Mouse (Mus musculus): Measurements from ENCODE around the gene Bnip1.

Gene Bnip1

DNA sequence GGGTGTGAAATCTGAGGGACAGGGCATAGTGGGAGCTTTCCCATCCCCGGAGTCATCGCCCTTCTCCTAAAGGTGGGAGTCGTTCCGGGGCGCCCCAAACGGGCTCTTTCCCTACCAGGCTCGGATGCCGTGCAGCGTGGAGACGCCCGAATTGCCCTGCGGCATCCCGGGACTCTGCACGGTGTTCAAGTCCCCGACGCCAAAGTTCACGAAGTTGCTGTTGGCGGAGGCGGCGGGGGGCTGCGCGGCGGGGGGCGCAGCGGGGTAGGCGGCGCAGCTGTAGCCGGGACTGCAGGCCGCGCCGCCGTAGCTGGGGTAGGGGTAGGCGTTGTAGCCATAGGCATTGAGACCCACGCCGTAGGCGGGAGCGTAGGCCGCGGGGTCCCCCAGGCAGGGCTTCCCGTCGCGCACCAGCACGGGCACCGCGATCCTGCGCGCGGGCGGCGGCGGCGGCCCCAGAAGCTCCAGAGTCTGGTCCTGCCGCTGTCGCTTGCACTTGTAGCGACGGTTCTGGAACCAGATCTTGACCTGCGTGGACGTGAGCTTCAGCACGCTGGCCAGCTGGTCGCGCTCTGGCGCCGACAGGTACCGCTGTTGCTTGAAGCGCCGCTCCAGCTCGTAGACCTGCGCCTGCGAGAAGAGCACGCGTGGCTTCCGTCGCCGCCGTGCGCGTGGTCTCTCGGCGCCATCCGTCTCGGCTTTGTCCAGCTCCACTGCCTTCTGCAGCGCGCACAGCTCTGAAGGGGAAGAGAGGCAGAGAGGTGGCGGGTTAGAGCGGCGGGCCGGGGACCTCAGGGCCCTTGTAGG is 58.2 kb downstream of the Bnip1 start:
- intact Hi-C loops (cut with DNase I), result no loop called here

DNA sequence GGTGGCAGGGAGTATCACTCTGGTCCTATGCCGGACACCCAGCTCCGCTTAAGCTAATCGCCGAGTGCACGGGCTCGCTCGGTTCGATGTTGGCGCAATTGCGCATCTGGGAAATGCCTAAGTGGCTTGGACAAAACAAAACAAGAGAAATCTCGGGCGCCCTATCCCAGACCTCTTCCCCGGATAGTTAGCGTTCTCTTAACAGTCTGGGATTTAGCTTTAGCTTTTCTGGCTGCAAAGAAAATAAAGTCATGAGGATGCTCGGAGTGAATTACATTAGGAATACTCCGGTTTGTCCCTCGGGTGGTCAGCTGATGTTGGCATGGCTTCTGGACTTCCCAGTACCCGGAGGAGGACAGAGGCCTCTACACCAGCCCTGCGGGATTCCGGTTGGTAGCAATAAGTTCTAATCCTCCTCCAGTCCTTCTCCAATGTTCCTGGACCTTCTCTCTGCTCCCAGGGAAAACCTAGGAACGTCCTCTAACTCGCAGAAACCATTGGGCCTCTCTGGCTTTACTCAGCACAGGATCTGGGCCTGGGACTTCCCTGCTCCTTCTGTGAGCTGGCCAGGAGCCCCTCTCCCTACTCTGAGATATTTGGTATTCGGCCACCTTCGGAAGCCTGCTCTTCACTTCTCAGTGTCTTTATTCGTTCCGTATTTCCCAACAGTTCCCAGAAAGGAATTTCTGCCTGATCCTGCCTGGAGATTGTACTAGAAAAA is 59.0 kb downstream of the Bnip1 start:
- intact Hi-C loops (cut with DNase I), result no loop called here

- intact Hi-C loops (cut with DNase I), result no loop called here
These were observed 59.5 kb downstream of the Bnip1 start for GRCm38 (mm10) chr17:26840439-26840780.

GRCm38 (mm10) chr17:26840922-26841731 is 60.3 kb downstream of the Bnip1 start:
- intact Hi-C loops (cut with DNase I), result no loop called here

DNA sequence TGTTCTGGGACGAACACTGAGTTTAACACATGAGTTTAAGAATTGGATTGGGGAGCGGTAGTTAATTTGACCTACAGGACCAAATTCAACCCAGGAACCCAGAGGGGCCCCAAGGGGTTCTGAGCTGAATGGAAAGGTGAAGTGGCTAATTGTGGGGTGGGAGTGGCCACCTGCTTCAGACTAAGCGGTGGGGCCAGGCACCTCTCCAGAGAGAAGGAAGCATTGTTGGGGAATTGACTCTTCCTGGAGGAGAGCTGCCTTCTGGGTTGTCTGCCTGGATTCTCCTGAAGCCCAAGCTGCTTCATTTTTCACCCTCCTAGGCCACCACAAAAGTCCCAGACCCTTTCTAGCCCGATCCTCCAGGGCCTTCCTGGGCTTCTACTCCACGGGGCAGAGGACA is 61.1 kb downstream of the Bnip1 start:
- intact Hi-C loops (cut with DNase I), result no loop called here

Data from adrenal gland (tissue).